Mouse (Mus musculus) CD4-positive, CD25-positive, alpha-beta regulatory T cell, adult 2 months (primary cell): ENCODE measurements at regions not wholly inside any gene's neighbourhood (a gene's known extent, or its start where the extent isn't known, plus 50 kb on each side); places are given as distances from the start of the nearest gene placed in this dataset.
A peak's percentile ranks its signal among the peaks of the same experiment; 100 is the strongest.

ENCODE experiments used
- DNase-seq: peaks from one replicate; pipeline ENCODE4 v3.0.0-alpha.2; 2012; ENCODE audit warnings: low read depth, low spot score

DNA sequence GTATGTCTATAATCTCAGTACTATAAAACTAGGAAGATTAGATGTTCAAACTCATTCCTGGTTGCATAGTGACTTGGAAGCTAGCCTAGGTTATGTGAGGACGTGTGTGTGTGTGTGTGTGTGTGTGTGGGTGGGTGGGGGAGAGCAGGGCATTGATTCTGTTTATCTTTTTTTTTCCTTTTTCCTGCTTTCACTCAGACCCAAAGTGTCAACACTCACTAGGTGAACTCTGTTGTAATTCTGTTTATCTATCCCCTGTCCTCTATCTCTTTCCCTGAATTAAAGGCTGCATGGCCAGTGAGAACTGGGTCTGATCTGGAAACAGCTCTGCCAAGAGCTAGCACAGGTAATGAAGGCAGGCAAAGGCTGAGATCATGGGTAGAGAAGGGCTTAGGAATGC lies 50.9 kb upstream of the Tle3 start:
- DNase-seq = no peak

DNA sequence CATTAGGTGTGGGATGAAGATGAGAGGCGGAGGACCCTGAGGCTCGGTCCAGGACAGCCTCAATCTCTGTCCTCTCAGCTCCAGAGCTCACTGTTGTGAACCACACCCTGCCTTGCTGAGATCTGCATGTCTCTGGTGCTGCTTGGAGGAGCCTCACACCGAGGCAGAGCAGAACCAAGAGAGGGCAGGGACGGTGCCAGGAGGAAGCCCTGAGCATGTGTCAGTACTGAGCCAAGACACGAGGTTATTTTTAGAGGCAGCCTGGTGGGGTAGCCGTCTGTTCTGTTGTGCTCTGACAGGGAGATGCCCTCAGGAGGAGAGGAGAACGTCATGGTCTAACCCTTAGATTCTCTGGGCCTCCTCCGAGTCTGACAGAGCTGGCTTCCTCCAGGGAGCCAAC lies 50.3 kb upstream of the Tle3 start:
- DNase-seq = no peak

DNA sequence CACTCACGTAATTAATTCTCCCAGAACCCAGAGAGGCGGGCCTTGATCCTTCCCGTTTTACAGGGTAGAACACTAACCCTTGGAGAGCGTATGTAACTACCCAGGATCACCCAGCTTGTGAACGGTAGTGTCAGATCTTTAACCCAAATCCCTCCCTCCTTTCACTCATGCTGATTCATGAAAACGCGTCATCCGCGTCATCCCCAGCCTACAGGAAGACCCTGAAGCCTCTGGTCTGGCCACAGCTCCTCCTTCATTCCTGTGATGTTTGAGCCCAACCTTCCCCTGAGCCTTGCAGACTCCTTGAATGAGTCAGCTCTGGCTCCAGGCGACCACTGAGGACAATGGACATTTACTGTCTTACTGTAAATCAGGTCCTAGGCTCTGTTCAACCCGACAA lies 49.8 kb upstream of the Tle3 start:
- DNase-seq = peak; percentile 19
